Mouse (Mus musculus) heart, adult 9 months (tissue): ENCODE measurements around the gene Ltbp2.

Source experiments
- DNase-seq, 2 experiments: peaks; one replicate each; pipeline ENCODE4 v3.0.0; 2022; ENCODE audit warnings: low spot score in 2 of 2

Ltbp2 gene

DNA sequence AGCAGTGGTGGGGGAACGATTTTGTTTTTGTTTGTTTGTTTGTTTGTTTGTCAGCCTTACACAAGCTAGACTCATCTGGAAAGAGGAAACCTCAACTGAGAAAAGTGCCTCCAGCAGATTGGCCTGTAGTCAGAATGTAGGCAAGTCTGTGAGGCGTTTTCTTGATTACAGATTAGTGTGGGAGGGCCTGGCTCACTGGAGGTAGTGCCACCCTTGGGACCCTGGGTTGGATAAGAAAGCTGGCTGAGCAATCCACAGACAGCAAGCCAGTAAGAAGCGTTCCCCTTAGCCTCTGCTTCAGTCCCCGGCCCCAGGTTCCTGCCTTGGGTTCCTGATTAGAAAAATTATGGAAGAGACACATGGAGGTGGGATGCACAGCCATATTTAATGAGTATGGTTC, 36.4 kb downstream of the Ltbp2 start:
- DNase-seq: no peak

DNA sequence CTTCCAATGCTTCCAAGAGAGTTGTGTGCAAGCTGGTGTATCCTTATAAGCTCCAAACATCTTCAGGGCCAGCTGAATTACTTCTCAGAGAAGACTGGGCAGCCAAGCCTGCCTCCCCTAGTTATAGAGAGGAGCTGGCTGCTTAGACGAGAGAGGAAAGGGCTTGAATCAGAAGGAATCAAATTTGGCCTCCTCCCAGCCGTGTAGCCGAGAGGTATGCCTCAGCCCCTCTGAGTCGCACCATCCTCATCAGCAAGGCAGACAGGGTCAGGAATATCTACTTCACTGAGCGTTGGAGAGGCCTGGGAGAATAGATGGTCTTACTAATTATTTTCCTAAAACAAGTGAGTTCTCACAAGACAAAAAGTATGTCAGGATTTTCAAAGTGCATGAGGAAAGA, 40.7 kb downstream of the Ltbp2 start:
- DNase-seq: no peak

DNA sequence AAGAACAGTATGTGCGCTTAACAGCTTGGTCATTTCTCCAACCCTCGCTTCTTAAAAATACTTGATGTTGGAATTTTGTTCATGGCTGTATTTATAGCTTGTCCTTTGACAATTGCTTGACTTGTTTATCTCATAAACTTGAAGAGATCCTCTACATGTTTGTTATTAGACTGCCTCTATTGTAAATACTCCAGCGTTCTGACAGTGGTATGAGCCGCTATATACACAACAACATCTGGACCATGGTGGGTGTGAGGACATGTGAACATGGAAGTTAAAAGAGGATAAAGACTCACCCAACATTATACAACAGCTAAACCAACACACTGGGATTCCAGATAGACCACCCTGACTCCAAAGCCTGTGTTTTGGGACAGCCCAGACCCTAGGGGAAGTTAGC, 41.6 kb downstream of the Ltbp2 start:
- DNase-seq: no peak

DNA sequence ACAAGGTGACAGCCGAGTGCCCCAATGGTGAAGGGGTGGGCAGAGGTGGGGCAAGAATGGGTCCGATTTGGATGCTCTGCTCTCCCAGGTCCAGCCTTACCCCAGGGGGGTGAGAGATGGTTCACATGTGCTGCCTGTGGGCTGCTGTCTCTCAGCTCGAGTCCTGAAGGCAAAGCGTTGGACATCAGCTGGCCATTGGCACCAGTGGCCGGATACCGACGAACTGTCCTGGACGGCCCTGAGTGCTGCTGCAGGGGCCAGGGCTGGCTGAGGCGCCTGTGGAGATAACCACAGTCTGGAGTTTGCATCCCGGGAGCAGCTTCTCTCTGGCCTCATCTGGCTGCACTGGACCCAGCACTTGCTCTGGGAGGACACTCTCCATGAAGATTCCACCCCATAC, 44.7 kb downstream of the Ltbp2 start:
- no peak for DNase-seq

DNA sequence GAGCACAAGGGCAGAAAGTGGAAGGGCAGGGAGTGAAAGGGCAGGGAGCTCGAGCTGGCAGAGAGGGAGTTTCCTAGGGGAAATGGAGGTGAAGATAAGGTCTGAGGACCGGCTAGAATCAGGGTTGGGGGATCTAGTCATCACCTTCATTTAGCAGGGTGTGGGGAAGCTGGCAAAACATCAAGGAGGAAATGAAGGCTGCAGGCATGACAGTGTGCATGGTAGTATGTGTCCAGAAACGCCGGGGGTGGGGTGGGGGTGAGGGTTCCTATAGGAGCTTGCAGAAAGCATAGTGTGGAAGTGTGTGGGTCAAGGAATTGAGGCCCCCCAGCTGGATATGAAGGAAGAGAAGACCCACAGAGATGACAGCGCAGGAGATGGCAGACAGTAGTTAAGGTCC, 45.2 kb downstream of the Ltbp2 start:
- DNase-seq: no peak

DNA sequence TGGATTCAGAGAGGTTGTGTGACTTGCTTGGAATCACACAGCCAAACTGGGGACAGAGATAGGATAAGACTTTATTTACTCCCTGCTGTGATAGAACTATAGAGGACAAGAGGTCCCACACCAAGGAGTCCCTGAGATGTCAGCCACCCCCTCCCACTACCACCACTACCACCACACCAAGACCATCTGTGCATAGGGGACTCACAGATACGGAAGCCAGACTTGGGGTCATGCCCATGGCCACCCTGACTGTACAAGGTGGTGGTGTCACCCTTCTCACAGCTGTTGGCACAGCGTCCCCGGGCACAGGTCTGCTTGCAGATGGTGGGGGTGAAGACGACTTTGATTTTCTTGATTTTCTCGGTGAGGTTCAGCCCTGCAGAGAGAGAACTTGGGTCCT, 45.9 kb downstream of the Ltbp2 start:
- no peak for DNase-seq

DNA sequence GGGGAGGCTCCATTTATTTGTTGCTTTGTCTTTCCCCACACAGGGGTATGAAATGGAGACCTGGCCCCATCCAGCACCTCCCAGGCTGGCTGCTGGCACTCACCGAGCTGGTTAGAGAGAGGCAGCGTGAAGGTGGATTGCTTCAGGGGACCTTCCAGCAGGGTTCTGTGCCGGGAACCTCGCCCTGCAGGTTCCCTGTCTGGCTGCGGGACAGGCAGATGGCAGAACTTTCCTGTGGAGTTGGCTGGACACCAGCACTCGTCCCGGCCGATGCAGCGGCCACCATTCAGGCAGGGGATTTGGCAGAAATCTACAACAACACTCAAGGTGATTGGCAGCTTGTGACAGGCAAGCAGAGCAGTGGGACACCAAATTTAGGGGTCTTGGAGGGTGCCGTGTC, 46.4 kb downstream of the Ltbp2 start:
- DNase-seq: no peak

DNA sequence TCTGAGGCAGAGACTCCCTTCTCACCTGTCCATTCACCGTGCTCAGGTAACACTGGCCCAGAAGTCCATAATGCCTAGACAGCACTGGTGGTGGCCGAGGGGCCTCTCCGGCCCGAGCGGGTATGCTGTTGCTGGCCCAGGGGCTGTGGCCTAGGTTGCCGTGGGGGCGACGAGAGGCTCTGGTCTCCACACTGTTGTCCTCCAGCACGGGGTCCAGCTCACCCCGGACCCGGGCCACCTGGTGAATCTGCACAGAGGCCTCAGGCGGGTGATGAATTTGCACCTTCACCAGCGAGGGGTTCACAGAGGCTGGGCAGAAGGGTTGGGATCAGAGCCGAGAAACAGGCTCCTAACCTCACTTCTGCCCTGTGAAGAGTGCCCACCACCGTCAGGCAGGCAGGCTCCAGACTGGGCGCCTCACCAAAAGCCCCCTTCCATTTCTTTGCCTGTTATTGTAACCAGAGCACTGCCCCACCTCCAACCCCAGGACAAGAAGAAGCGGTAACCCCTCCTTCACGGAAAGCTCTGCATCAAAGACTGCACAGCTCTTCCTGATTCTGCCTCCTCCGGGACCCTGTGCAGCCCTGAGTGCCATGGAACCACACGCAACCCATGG, 47.1 kb downstream of the Ltbp2 start:
- DNase-seq: no peak

DNA sequence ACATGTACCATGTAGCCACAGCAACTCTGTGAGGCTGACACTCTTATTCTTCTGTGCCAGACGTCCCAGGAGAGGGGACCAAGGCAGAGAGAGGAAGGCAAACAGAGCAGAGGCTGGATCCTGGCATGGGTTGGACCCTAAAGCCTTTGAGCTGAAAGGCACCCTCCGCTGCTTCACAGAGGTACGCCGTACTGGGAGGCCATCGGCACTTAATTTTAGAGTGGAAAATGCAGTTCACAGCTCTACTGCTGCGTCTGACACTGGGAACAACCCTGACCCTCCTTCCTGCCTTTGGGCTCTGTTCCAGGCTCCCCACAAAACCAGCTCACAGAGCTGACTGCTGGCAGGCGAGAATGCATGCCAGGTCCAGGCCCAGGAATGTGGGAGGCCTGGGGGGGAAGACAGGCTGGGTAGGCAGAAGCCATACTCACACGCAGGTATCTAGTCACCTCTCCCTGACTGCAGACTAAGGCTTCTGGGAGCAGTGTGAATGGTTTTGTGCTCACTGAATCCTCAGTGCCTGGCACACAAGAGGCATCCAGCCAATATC, 48.9 kb downstream of the Ltbp2 start:
- DNase-seq: no peak

DNA sequence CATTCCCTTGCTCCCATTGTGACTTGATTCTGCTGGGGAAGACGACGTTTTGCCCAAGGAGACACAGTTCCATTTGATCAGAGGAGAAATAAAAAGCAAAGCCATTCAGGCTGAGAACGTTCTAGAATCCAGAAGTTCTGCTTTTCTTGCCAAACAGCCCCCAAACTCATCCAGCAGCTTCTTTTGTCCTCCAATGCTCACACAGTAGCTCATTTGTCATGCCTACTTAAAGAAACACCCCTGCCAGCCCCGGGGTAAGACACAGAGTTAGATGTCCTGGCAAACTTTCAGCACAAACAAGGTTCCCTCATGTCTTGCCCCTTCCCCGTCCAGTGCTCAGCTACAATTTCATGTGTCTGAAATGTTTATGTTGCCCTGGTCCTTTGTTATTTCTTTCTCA, 52.1 kb downstream of the Ltbp2 start:
- no peak for DNase-seq

DNA sequence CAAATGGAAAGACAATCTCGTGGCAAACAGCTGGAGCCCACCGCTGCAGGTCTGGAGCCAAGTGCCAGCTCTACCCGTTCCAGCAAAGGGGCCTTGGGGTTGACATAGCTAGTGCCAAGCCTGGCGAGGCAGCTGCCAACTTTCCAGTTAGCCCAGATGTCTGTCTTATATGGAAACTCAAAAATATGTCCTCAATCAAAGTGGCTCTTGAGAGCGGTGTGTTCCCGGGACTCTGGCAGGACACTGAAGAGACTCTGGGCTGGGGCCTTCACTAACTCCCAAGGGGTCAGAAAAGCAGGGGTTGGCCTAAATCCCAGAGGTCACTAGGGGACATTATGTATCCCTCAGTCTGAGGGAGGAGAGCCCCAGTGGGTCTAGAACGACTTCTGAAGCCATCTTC, 52.7 kb downstream of the Ltbp2 start:
- DNase-seq: peak; percentile 18 to 55

DNA sequence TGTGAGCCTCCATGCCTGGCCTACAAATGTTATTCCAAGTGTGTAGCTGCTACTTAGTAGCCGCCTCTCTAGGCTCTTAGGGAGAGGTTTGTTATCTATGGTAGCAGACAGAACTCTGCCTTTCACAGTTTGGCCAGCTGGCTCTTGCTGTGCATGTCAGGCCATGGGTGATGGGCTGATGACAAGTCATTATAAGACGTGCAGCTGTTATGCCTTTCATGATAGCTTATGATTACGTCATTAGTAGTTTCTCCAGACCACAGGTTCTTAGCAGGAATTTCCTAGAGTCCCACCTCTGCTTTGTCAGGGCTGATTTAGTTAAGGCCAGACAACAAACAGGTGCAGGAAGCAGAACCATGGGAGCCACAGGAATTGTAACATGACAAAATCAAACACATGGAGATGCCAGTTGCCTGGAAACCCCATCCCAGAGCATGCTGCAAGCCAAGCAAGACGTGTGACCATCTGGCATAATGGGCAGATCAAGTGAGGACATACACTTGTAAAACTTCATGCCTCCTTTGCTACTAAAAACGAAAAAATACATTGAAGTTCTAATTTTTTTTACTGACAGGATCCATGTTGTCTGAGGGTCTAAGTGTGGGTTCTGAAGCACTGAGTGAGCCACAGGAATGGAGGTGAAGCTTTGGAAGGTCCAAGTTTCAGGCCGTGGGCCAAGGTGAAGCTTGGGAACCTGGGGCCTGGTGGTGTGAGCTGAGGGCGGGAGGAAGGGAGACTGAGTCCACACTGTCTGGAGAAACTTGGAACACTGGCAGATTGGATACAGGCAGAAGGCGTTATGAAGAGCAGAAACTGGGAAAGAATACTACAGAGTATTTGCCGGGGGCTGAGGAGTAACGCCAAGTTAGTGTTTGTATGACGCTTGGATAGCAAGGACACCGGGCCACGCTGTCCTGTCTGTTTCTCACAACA, 56.8 kb downstream of the Ltbp2 start:
- peak; percentile 28 to 30 for DNase-seq

DNA sequence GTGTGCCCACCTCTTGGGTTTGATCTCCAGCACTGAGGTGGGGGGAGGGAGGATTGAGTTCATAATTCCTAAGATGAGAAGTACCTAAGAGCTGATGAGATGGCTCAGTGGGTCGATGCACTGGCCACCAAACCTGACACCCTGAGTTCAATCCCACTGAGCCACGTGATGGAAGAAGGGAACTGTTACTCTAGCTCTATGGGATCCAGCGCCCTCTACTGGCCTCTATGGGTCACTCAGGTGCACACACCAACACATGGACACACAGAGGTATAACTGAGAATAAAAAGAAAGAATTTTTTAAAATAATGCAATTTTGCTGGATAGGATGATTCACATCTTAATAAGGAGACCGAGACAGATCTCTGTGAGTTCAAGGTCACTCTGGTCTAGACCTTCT, 57.8 kb downstream of the Ltbp2 start:
- DNase-seq: no peak

DNA sequence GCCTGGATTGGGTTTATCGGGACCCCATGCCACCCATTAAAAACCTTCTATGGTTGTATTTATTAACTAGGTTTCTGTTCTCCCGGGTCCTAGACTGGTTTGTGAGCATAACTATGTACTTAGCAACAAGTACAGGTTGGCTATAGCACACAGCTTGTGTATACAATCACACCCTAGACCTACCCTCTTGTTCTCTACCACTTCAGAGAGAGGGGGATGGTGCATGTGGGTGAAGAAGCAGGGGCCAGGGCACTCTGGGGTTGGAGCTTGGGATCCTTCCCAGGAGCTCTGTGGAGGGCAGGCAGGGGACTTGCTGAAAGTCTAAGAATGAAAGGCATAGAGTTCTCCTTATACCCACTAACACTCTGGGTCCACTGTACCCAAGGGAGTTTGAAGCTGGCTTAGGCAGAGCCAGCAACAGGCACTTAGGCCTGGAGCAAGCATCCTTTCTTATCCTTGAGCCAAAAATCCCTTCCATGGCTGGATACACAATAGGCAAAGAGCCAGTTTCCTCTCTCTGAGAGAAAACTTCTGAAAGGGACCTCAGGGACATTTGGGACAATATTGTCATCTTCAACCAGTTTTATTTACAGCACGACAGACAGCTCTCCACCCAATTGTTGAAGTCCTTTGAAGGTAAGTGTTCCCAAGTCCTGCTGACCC, 61.5 kb downstream of the Ltbp2 start:
- no peak for DNase-seq

DNA sequence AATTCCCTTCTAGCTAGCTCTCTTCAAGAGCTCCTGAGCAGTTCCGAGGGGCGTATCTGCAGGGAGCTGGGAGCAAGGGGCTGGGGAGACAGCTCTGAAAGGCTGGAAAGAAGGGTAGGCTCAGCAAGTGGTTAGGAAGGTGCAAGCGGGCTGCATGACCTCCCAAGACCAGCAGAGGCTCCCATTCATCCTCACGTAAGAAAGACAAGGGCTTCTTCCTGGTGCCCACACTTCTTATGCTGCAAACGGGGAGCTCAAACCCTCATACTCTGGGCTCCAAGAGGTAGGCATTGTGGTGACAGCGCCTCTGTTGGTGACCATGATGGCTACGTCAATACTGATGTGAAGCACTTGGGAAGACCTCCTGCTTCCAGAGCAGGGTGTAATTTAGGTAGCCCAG, 62.6 kb downstream of the Ltbp2 start:
- DNase-seq: no peak

DNA sequence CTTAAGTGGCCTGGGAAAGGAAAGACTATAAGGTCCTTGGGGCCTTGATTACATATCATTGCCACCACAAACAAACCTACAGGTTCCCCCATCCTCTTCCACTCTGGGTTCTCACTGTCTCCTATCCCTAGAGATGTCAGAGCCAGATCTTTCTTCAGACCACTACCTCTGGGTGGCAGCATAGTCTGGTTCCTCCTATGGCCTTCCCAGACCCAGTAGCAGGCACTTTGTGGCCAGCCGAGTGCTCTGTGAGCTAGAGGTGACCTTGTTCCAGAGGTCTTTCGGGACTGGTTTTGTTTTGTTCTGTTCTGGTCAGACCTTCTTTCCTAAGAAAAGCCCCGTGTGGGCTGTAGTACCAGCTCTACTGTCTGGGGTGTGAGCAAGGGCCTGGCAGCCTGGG, 64.3 kb downstream of the Ltbp2 start:
- DNase-seq: no peak

DNA sequence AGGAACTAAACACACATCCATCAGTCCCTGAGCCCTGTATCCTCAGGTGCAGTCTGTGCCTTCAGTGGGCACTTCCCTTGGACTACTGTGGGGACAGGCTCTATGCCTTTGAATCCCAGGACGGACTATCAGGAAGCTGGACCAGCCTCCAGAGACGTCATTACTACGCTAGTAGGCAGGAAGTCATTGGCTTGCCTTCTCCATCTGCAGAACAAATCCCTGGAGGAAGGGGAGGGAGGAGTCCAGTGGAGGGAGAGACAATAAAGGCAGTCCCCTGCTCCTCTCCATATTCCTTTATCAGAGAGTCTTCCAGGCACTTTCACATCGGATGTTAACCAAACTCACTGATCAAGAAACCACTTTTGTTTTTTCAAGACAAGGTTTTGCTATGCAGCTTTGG, 64.8 kb downstream of the Ltbp2 start:
- DNase-seq: peak in 1 of 2 experiments; percentile 21

DNA sequence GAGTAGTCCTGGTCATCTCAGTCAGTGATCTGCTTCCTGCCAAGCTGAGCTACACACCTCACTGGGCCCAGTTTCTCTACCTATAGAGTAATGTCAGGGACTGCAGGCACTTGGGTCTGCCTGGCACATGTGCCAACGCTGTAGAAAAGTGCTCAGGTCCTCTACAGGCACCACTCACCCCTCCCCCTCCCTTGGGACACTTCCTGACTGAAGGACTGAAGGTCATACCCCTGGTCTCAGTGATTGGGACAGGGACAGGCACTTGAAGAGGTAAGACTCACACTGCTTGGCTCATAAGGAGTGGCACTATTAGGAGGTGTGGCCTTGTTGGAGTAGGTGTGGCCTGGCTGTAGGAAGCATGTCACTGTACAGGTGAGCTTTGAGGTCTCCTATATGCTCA, 65.5 kb downstream of the Ltbp2 start:
- no peak for DNase-seq

DNA sequence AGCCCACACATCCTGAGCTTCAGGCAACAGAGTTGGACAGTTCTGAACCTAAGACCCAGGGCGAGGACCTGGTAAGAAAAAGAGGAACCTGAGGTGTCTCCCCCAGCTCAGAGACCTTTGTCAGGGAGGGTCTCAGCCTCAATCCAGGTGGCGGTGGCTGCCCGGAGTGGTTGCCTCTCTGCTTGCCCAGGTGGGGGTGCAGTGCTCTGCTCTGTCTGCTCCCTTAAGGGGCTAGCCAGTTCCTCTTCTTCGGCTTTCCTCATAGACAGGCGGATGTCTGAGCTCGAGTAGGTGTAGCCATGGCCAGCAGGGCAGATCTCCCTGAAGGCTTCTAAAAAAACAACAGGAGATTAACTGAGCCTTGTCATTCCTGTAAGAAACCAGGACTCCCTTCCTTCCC, 67.3 kb downstream of the Ltbp2 start:
- no peak for DNase-seq

DNA sequence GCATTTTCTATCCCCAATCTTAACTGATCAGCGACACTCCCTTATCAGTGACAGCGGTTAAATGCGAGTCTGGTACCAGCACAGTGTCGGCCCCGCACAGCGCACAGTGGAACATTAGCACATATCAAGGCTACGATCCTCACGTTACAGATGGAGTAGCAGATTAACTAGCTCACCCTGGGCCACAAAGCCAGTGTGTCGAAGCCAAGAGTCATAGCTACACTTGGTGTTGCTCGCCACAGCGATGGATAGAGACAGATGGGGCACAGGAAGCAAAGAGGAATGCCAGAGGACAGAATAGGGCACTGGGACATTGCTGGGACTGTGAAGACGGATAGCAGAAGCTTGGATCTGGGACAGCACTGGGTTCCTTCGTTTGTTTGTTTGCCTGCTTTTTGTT, 69.0 kb downstream of the Ltbp2 start:
- no peak for DNase-seq

DNA sequence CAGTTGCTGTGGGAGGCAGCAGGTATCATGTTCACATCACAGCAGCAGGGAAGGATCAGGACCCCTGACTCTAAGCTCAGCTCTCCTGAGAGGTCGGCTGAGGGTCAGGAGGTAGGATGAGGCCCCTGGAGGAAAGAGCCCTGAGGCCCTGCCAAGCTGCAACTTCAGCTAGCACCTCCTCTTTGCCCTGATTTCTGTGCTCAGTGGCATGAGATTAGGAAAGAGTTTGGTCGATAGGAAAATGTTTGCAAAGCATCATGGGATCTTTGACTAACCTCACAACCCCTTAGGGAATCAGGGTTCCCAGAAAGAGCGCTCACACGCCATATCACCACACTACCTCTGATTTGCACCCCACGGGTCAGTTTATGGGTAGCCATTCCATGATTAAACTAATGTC, 69.6 kb downstream of the Ltbp2 start:
- no peak for DNase-seq

DNA sequence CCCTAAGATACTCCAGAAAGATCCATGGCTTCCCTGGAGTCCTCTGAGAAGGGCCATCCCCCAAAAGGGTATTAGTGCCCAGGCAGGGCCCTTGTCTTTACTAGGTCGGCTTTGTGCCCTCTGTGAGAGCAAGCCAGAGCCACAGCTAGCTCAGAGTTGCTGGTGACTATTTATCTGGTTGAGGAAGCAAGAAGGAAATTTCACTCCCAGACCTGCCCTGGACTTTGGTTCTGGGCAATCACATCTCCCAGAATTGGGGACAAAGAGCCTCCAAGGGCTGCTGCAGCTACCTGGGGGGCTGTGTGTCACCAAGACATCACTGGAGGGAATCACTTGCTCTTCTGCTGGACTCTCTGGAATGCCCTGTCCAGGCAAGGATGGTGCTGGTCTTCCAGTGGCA, 70.3 kb downstream of the Ltbp2 start:
- no peak for DNase-seq
